Comparison of ENCODE assay signal across 7 mouse cellular contexts in the genomic region with DNA sequence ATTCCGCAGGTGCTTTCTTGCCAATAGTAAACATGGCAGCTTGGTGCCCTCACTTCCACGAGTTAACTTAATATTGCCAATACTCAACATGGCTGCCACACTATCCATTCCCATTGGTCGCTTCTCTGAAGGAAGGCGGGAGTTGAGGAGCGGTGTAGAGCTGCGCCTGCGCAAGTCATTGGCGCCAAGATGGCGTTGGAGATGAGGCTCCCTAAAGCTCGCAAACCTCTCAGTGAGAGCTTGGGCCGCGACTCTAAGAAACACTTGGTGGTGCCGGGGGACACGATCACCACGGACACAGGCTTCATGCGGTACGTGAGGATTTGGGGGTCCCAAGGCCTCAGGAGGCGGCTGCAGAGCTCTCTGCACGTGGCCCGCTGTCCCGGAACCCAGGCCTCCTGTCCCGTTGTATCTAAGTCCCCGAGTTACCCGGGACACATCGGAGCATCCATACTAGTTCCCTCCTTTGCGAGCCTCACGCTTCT. TPM values are rescaled to one million over a fixed set of nuclear protein-coding genes. Genes with fewer than 3 reads are reported as not detected.
DNase-seq lines count a peak whose midpoint lies in the region; ATAC-seq and TF ChIP-seq lines count a peak whose summit lies in the region.

A gene (plus strand): TSS at position 165 of the 485 bp plus-strand sequence.

- intact Hi-C loops in left cerebral cortex, postnatal 4 days (cut with DNase I): no loop called here

- peak within 1 kb of the TSS; percentile 88 for H3K4me3 ChIP-seq in embryonic facial prominence, embryonic 10.5 days
- peak within 1 kb of the TSS; percentile 68 for H3K4me3 ChIP-seq in intestine, postnatal 0 days (ENCODE audit: low read depth, low read length)
- H3K4me3 ChIP-seq in midbrain, embryonic 12.5 days: peak within 1 kb of the TSS; percentile 68
- peak within 1 kb of the TSS; percentile 80 for H3K4me3 ChIP-seq in small intestine, adult 2 months (ENCODE audit: low read depth, low read length)

- WGBS in embryonic facial prominence, embryonic 10.5 days: 1% methylated on average over 27 of the region's 27 CpGs
- WGBS in intestine, postnatal 0 days: under 1% methylated on average over 27 of the region's 27 CpGs
- WGBS in midbrain, embryonic 12.5 days: under 1% methylated on average over 27 of the region's 27 CpGs
- WGBS in small intestine, adult 2 months: 1% methylated on average over 27 of the region's 27 CpGs

- no peak for TF ChIP-seq CTCF in intestine, postnatal 0 days (IDR thresholded peaks at IDR 0.05; ENCODE audit: low read depth)
- TF ChIP-seq CTCF in small intestine, adult 2 months (IDR thresholded peaks at IDR 0.05; ENCODE audit: extremely low read depth, insufficient read length, insufficient replicate concordance, low read depth, low read length): no peak

- no peaks in the 10 kb centered on the region for H3K9me3 ChIP-seq in embryonic facial prominence, embryonic 10.5 days
- no peaks in the 10 kb centered on the region for H3K9me3 ChIP-seq in intestine, postnatal 0 days (ENCODE audit: control insufficient read depth)
- H3K9me3 ChIP-seq in midbrain, embryonic 12.5 days: no peaks in the 10 kb centered on the region

- peaks cover 25% of the 10 kb centered on the region for H3K4me1 ChIP-seq in embryonic facial prominence, embryonic 10.5 days
- no peaks in the 10 kb centered on the region for H3K4me1 ChIP-seq in intestine, postnatal 0 days (replicated peaks; ENCODE audit: control insufficient read depth, insufficient read depth, low read length)
- peaks cover 23% of the 10 kb centered on the region for H3K4me1 ChIP-seq in midbrain, embryonic 12.5 days
- H3K4me1 ChIP-seq in small intestine, adult 2 months (ENCODE audit: control insufficient read depth, insufficient read depth, insufficient read length, low read length): no peaks in the 10 kb centered on the region; the same call in 1 of the 2 replicates

- H3K9ac ChIP-seq in intestine, postnatal 0 days (ENCODE audit: low read depth, low read length): peak within 1 kb of the TSS; percentile 49
- H3K9ac ChIP-seq in midbrain, embryonic 12.5 days (replicated peaks): peak within 1 kb of the TSS; percentile 79

- 0 out of 2 replicates have a peak, but pooled peaks cover under 1% of the 10 kb centered on the region for H3K27me3 ChIP-seq in embryonic facial prominence, embryonic 10.5 days (replicated peaks; ENCODE audit: low read depth, poor library complexity, severe bottlenecking)
- H3K27me3 ChIP-seq in intestine, postnatal 0 days (replicated peaks; ENCODE audit: control insufficient read depth, insufficient read depth, low read length): no peaks in the 10 kb centered on the region
- peaks cover 20% of the 10 kb centered on the region for H3K27me3 ChIP-seq in midbrain, embryonic 12.5 days
- no peaks in the 10 kb centered on the region for H3K27me3 ChIP-seq in small intestine, adult 2 months (ENCODE audit: control insufficient read depth, insufficient read depth, low read length)

- H3K36me3 ChIP-seq in embryonic facial prominence, embryonic 10.5 days (replicated peaks): peaks cover 37% of the 10 kb centered on the region
- peaks cover 32% of the 10 kb centered on the region for H3K36me3 ChIP-seq in intestine, postnatal 0 days (ENCODE audit: control insufficient read depth, insufficient read depth)
- H3K36me3 ChIP-seq in midbrain, embryonic 12.5 days: peaks cover 34% of the 10 kb centered on the region
- H3K36me3 ChIP-seq in small intestine, adult 2 months (ENCODE audit: control insufficient read depth, insufficient read depth, low read length): peaks cover 8% of the 10 kb centered on the region; the same call in 1 of the 2 replicates

- H3K4me2 ChIP-seq in intestine, postnatal 0 days (replicated peaks; ENCODE audit: low read depth): peak within 1 kb of the TSS; percentile 77
- H3K4me2 ChIP-seq in midbrain, embryonic 12.5 days (replicated peaks): peak within 1 kb of the TSS; percentile 91

- H3K27ac ChIP-seq in embryonic facial prominence, embryonic 10.5 days (replicated peaks): peak within 1 kb of the TSS; percentile 93
- H3K27ac ChIP-seq in intestine, postnatal 0 days (ENCODE audit: low read depth, low read length): peak within 1 kb of the TSS; percentile 37; the same call in 1 of the 2 replicates
- H3K27ac ChIP-seq in midbrain, embryonic 12.5 days (replicated peaks): no peak within 1 kb of the TSS
- H3K27ac ChIP-seq in small intestine, adult 2 months (ENCODE audit: insufficient read depth, low read depth, low read length): no peak within 1 kb of the TSS

- peak; percentile 79; the same call in 1 of the 2 replicates for TF ChIP-seq POLR2A in small intestine, adult 2 months (IDR thresholded peaks at IDR 0.05; ENCODE audit: low read depth, low read length)

- peak; percentile 95 for ATAC-seq in intestine, postnatal 0 days
- peak; percentile 98 for ATAC-seq in midbrain, embryonic 12.5 days (ENCODE audit: low FRiP score, low read depth)

- DNase-seq in adrenal gland, postnatal 10 days: peak; percentile 91
- DNase-seq in embryonic facial prominence, embryonic 10.5 days (ENCODE audit: low spot score): peak; percentile 92
- peak; percentile 58 for DNase-seq in gonadal fat pad, adult 2 months (ENCODE audit: low read depth)
- peak; percentile 91 for DNase-seq in left cerebral cortex, postnatal 4 days

RNA-seq across cellular contexts. Expression of the gene that starts here (rescaled TPM):
- 10 to 100 TPM; 20.9 to 23.0 TPM for total RNA-seq in adrenal gland, postnatal 10 days (2021)
- 107 and 112 TPM in 2 replicates for polyA plus RNA-seq in embryonic facial prominence, embryonic 10.5 days (2016; fragmentation: Nextera tagmentation; extraction: Ambion mirVana)
- polyA plus RNA-seq in gonadal fat pad, adult 2 months (2012; rRNA removed): 12.0 TPM in 2 replicates
- polyA plus RNA-seq in intestine, postnatal 0 days (2015; fragmentation: Nextera tagmentation; extraction: Ambion mirVana): 18.2 and 18.8 TPM in 2 replicates
- 10 to 100 TPM; 28.4 to 29.0 TPM for total RNA-seq in left cerebral cortex, postnatal 4 days (2021)
- 61.0 and 63.9 TPM in 2 replicates for polyA plus RNA-seq in midbrain, embryonic 12.5 days (2016; fragmentation: Nextera tagmentation; extraction: Ambion mirVana)
- polyA plus RNA-seq in small intestine, adult 2 months (2012; rRNA removed): 2.5 and 4.0 TPM in 2 replicates

Comparison
In these comparisons a context has a peak if more than half of its experiments do, and no peak if none do; other contexts are left out.
1. H3K27ac ChIP-seq: peak in embryonic facial prominence, embryonic 10.5 days (single experiment) and intestine, postnatal 0 days (single experiment); none in midbrain, embryonic 12.5 days (single experiment) and small intestine, adult 2 months (single experiment).
2. Peak in every context shown above with its lines, with median percentiles within 50 percentile points of each other: DNase-seq and H3K4me3 ChIP-seq.